Mouse (Mus musculus) lung, embryonic 15.5 days (tissue): ENCODE measurements around the gene Pld6. TPM values are rescaled to one million over a fixed set of nuclear protein-coding genes. Genes with fewer than 3 reads are reported as not detected.

ENCODE experiments used
- ATAC-seq: fragments of 200-750 bp; cut with Nextera tagmentation; 2 replicates; pipeline ENCODE4 v1.8.0; 2017; ENCODE audit warnings: moderate number of reproducible peaks, borderline replicate concordance; ENCODE audit not compliant: low FRiP score, low TSS enrichment; ENCODE audit errors: extremely low read depth
- H3K27ac ChIP-seq: fragments of 300-500 bp; sonication (generic); 2 replicates; pipeline ENCODE4 v1.5.1; 2015; ENCODE audit warnings: moderate library complexity, mild to moderate bottlenecking, inconsistent platforms
- H3K27me3 ChIP-seq: fragments of 300-500 bp; sonication (generic); 2 replicates; pipeline ENCODE4 v1.6.1; 2015; ENCODE audit warnings: inconsistent platforms
- H3K36me3 ChIP-seq: fragments of 300-500 bp; sonication (generic); 2 replicates; pipeline ENCODE4 v1.6.1; 2015; ENCODE audit warnings: inconsistent platforms
- H3K4me1 ChIP-seq: fragments of 300-500 bp; sonication (generic); 2 replicates; pipeline ENCODE4 v1.6.1; 2015; ENCODE audit warnings: inconsistent platforms
- H3K4me2 ChIP-seq: fragments of 300-500 bp; sonication (generic); 2 replicates; pipeline ENCODE4 v1.6.1; 2015; ENCODE audit warnings: inconsistent platforms, mild to moderate bottlenecking, moderate library complexity
- H3K4me3 ChIP-seq: fragments of 300-500 bp; sonication (generic); 2 replicates; pipeline ENCODE4 v1.5.1; 2015; ENCODE audit warnings: mild to moderate bottlenecking, inconsistent platforms
- H3K9ac ChIP-seq: fragments of 300-500 bp; sonication (generic); 2 replicates; pipeline ENCODE4 v1.6.1; 2015; ENCODE audit warnings: inconsistent platforms
- H3K9me3 ChIP-seq: fragments of 300-500 bp; sonication (generic); 2 replicates; pipeline ENCODE4 v1.6.1; 2016; ENCODE audit warnings: inconsistent platforms
- WGBS: fragments of 180-500 bp; shearing (Covaris S2); methylation state at CpG from one replicate; pipeline ENCODE4 v1.1.7; 2015; 5-methylcytosine and 5-hydroxymethylcytosine counted together
- polyA plus RNA-seq: library from polyadenylated mRNA; unstranded; fragments of >200 nt; fragmentation: Nextera tagmentation; extraction: Ambion mirVana; gene quantifications from 2 replicates; pipeline ENCODE4 v1.2.1, GENCODE M21; 2015

The Pld6 gene
- 5.8 and 6.2 TPM in 2 replicates for polyA plus RNA-seq

DNA sequence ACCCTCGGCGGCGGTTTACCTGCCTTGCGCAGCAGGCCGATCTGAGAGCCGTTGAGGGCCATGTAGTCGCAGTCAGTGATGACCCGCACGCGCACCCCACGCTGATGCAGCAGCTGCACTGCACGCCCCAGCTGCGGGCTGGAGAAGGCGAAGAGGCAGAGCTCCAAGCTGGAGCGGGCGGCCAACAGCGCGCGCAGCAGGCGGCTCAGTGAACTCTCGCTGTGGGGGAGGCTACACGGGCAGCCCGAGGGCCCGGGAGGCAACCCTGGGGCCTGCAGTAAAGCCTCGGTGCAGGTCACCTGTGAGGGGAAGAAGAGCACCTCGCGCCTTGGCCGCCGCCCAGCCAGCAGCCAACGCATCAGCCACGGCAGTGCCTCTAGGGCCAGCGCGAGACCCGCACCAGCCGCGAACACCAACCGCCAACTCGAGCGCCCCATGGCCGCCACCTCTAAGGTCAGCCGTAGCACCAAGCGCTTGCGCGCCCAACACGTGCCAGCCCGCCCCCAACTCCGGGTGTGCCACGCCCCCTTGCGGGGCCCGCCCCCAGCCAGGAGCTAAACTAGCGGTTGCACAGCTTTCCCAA lies at the start of gene Pld6:
Pld6 (minus strand) TSS at position 447 of the 583 bp plus-strand sequence.
- Histone ChIP-seq H3K36me3 (peaks cover 10% of the 10 kb centered on the region), H3K4me1 (peaks cover 21% of the 10 kb centered on the region), H3K27ac (peak within 1 kb of the TSS; percentile 42), H3K27me3 (no peaks in the 10 kb centered on the region), H3K9me3 (no peaks in the 10 kb centered on the region), H3K4me2 (peak within 1 kb of the TSS; percentile 93), H3K4me3 (peak within 1 kb of the TSS; percentile 42), H3K9ac (peak within 1 kb of the TSS; percentile 47)
- 2% methylated on average over 49 of the region's 51 CpGs for WGBS
- peak; percentile 68 for ATAC-seq

GRCm38 (mm10) chr11:59821625-59822024 lies 34.2 kb upstream of the Pld6 start:
- Histone ChIP-seq H3K27me3 (no peaks in the 10 kb centered on the region), H3K4me1 (no peaks in the 10 kb centered on the region), H3K27ac (no peak overlapping the region), H3K9me3 (no peaks in the 10 kb centered on the region), H3K4me2 (no peak overlapping the region), H3K4me3 (no peak overlapping the region), H3K9ac (no peak overlapping the region), H3K36me3 (peaks cover 95% of the 10 kb centered on the region)
- WGBS, result 87% methylated on average over 3 of the region's 3 CpGs
- ATAC-seq, result no peak

- no peaks in the 10 kb centered on the region for H3K9me3 ChIP-seq
- H3K4me1 ChIP-seq, result no peaks in the 10 kb centered on the region
- H3K27ac ChIP-seq, result no peak overlapping the region
- H3K4me3 ChIP-seq, result no peak overlapping the region
- peaks cover 67% of the 10 kb centered on the region for H3K36me3 ChIP-seq
- ATAC-seq, result no peak
- no peaks in the 10 kb centered on the region for H3K27me3 ChIP-seq
- WGBS, result 92% methylated on average over 3 of the region's 3 CpGs
- no peak overlapping the region for H3K9ac ChIP-seq
- H3K4me2 ChIP-seq, result no peak overlapping the region
Measured at GRCm38 (mm10) chr11:59817916-59818315, 30.5 kb upstream of the Pld6 start.

DNA sequence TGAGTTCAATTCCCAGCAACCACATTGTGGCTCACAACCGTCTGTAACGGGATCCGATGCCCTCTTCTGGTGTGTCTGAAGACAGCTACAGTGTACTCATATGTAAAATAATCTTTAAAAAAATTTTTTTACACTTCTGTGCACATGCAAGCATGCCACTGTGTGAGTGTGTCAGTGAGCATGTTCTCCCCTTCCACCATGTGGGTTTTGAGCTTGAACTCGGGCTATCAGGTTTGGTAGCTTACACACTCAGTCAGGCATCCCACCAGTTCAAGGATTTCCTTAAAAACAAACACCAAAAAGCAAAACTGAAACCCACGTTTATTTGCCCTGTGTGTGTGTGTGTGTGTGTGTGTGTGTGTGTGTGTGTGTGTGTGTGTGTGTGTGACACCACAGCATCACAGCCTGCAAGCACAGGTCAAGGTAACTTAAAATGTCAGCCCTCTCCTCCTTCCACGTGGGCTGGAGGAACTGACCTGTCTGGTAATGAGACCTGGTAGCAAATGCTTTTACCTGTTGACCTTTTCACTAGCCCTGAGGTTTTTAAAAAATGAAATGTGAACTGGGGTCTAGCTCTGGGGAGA lies 28.1 kb upstream of the Pld6 start:
- Histone ChIP-seq H3K27me3 (no peaks in the 10 kb centered on the region), H3K4me3 (no peak overlapping the region), H3K9me3 (no peaks in the 10 kb centered on the region), H3K4me2 (no peak overlapping the region), H3K9ac (no peak overlapping the region), H3K36me3 (peaks cover 48% of the 10 kb centered on the region), H3K4me1 (peaks cover 4% of the 10 kb centered on the region; the same call in 1 of the 2 replicates), H3K27ac (no peak overlapping the region)
- 80% methylated on average over 6 of the region's 6 CpGs for WGBS
- ATAC-seq, result no peak

DNA sequence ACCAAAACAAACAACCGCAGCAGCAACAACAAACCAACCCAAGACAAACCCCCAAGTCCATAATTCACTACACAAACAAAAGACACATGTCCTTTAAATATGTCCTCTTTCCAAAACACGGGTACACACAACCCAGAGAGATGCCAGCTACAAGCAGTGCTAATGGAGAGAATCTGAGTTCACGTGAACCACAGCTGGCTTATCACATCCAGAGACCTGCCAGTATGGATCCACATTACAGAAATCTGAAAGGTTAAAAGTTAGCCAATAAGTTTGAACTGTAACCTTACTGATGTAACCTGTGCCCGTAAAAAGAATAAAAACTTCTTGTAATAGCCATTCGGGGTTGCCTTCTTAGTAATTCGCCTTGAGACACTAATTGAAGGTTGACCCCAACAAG lies 27.5 kb upstream of the Pld6 start:
- ATAC-seq, result no peak
- Histone ChIP-seq H3K27ac (no peak overlapping the region), H3K27me3 (no peaks in the 10 kb centered on the region), H3K9ac (no peak overlapping the region), H3K4me3 (no peak overlapping the region), H3K4me1 (peaks cover 5% of the 10 kb centered on the region; the same call in 1 of the 2 replicates), H3K4me2 (no peak overlapping the region), H3K9me3 (no peaks in the 10 kb centered on the region), H3K36me3 (peaks cover 43% of the 10 kb centered on the region)
- 84% methylated on average over 6 of the region's 6 CpGs for WGBS

DNA sequence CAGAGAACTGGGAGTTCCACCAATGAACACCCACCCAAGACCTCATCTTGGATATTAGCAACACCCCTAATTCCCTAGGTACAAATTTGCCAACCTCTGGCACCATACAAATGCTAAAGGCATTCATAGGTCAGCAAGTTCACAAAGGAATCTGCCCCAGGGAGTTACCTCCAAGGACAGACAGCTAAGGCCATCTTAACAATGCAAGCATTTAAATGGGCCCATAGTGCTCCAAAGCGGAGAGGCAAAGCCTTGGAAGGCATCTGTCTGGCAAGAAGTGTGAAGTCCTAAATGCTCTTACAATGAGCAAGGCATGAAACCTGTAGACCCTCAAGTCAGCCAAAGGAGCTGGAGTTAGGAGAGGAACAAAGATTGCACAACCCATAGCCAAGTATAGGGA lies 26.9 kb upstream of the Pld6 start:
- no peak overlapping the region for H3K9ac ChIP-seq
- no peak overlapping the region for H3K4me3 ChIP-seq
- no peaks in the 10 kb centered on the region for H3K9me3 ChIP-seq
- WGBS, result 93% methylated on average over 1 of the region's 1 CpGs
- peaks cover 5% of the 10 kb centered on the region; the same call in 1 of the 2 replicates for H3K4me1 ChIP-seq
- no peak overlapping the region for H3K27ac ChIP-seq
- H3K4me2 ChIP-seq, result no peak overlapping the region
- H3K27me3 ChIP-seq, result no peaks in the 10 kb centered on the region
- H3K36me3 ChIP-seq, result peaks cover 36% of the 10 kb centered on the region
- ATAC-seq, result no peak

- Histone ChIP-seq H3K4me2 (no peak overlapping the region), H3K9me3 (no peaks in the 10 kb centered on the region)
- 62% methylated on average over 3 of the region's 3 CpGs for WGBS
Measured at GRCm38 (mm10) chr11:59813276-59813675, 25.8 kb upstream of the Pld6 start.

DNA sequence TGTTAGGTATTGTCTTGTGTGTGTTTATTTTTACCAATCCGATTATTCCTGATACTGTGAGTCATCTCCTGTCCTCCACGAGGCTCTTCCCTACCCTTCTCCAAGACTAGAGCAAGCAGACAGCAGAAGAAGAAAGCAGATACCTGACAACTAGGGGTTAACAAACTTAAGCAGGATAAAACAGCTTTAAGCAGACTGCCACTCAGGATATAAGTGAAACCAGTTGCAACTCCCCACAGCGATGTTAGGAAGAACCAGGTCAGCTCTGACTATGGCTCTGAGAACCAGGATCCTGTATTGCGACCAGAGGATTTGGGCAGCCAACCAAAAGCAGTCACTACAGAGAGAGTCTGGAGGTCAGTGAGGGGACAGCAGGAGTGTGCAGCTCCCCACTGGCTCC lies 23.8 kb upstream of the Pld6 start:
- no peaks in the 10 kb centered on the region for H3K27me3 ChIP-seq
- H3K4me3 ChIP-seq, result no peak overlapping the region
- no peak overlapping the region for H3K4me2 ChIP-seq
- no peak overlapping the region for H3K27ac ChIP-seq
- no peak for ATAC-seq
- no peaks in the 10 kb centered on the region for H3K9me3 ChIP-seq
- peaks cover 22% of the 10 kb centered on the region for H3K36me3 ChIP-seq
- peaks cover 18% of the 10 kb centered on the region for H3K4me1 ChIP-seq
- no peak overlapping the region for H3K9ac ChIP-seq
- WGBS, result 44% methylated on average over 4 of the region's 4 CpGs

More at GRCm38 (mm10) chr11:59813276-59813675, 25.8 kb upstream of the Pld6 start:
- no peaks in the 10 kb centered on the region for H3K27me3 ChIP-seq
- no peak overlapping the region for H3K9ac ChIP-seq
- peaks cover 26% of the 10 kb centered on the region for H3K36me3 ChIP-seq
- ATAC-seq, result no peak
- peaks cover 15% of the 10 kb centered on the region for H3K4me1 ChIP-seq
- H3K4me3 ChIP-seq, result no peak overlapping the region
- no peak overlapping the region for H3K27ac ChIP-seq

DNA sequence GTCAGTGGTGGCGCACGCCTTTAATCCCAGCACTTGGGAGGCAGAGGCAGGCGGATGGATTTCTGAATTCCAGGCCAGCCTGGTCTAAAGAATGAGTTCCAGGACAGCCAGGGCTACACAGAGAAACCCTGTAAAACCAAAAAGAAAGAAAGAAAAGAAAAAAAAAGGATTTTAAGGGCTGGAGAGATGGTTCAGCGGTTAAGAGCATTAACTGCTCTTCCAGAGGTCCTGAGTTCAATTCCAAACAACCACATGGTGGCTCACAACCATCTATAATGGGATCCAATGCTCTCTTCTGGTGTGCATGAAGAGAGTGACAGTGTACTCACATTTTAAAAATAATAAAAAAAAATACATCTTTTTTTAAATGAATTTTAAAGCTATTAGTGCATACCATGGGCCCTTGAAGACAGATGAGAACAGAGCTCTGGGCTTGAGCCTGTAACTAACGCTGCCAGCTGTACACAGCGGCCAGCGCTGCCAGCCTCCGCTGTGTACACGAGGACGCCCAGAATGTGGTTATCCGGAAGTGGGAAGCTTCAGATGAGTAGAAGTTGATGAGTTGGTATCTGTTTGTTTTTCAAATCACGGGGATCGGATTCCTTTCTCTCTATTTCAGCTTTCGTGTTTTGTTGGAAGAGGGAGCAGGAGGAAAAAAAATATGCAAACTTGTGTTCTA lies 23.2 kb upstream of the Pld6 start:
- Histone ChIP-seq H3K27ac (peak overlapping the region; percentile 99), H3K9me3 (no peaks in the 10 kb centered on the region), H3K4me3 (peak overlapping the region; percentile 91), H3K27me3 (no peaks in the 10 kb centered on the region), H3K36me3 (peaks cover 17% of the 10 kb centered on the region), H3K4me2 (peak overlapping the region; percentile 92), H3K9ac (peak overlapping the region; percentile 97), H3K4me1 (peaks cover 18% of the 10 kb centered on the region)
- ATAC-seq, result no peak
- WGBS, result 46% methylated on average over 14 of the region's 14 CpGs

DNA sequence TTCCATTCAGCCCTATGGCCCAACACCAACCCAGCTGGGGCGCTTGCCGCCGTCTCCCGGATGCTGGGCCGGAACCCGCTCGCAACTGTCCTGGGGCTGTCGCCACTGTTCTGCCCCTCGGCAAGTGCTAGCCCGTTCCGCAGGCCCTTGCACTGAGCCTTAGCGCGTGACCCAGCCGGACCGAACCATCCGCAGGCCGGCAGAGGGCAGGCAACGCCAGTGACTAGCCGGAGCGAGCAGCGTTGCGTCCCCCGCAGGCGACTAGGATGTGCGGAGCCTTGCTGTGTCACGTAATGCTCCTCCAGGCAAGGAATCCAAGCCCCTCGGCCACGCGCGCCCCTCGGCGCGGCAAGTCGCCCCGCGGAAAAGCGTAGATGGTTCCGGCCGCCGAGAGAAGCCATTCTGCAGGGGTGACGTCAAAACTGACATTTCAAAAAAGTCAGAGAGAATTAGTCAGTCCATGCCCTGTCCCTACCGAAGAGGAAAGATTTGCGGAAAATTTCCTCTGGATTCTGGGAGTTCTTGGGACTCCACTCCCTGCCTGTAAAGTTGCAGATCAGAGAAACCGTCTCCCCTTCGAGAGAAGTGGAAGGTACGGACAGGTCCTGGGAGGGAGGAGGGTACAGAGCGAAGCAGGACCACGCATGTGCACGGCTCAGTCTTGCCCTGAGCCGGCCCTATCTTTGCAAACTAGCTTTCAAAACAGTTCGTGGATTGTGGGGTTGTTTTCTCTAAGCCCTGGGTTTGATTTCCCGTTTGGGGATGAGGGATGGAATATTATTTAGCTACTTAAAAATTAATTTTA lies 22.4 kb upstream of the Pld6 start, which contains the start of gene Flcn:
Flcn (minus strand) TSS at position 347 of the 805 bp plus-strand sequence.
- peak within 1 kb of the TSS; percentile 99 for H3K27ac ChIP-seq
- H3K27me3 ChIP-seq, result no peaks in the 10 kb centered on the region
- H3K4me3 ChIP-seq, result peak within 1 kb of the TSS; percentile 91
- H3K36me3 ChIP-seq, result peaks cover 17% of the 10 kb centered on the region
- peak; percentile 90 for ATAC-seq
- H3K4me2 ChIP-seq, result peak within 1 kb of the TSS; percentile 92
- peaks cover 18% of the 10 kb centered on the region for H3K4me1 ChIP-seq
- WGBS, result under 1% methylated on average over 52 of the region's 52 CpGs
- H3K9me3 ChIP-seq, result no peaks in the 10 kb centered on the region
- peak within 1 kb of the TSS; percentile 97 for H3K9ac ChIP-seq

DNA sequence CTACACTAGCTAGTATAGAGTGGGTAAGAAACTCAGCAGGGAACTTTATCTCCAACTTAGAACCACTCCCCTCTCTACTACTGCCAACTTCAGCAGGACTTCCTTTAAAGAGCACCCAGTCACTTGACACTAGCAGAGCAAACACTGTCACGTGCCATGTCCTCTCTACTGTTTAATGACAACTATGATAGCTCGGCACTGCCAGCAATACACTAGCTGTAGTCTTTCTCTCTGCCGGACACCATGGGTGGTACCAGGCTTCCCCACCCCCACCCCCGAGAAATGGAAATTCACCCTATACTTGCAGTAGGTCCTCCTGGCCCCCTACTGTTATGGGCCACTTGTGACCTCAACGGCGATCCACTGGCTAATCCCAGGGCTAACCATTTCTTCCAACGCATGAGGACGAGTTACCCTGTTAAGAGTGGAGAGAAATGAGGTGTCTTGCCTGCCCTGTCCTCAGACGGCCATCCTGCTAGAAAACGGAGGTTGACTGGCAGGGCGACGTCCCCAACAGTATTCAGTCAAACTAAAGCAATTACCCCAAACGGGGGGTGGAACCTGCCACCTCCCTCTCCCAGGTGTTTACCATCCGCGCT lies 21.7 kb upstream of the Pld6 start:
- peak overlapping the region; percentile 99 for H3K27ac ChIP-seq
- peak; percentile 69 for ATAC-seq
- under 1% methylated on average over 15 of the region's 15 CpGs for WGBS
- H3K4me1 ChIP-seq, result peaks cover 18% of the 10 kb centered on the region
- H3K4me3 ChIP-seq, result peak overlapping the region; percentile 91
- H3K4me2 ChIP-seq, result peak overlapping the region; percentile 92
- H3K9ac ChIP-seq, result peak overlapping the region; percentile 97
- H3K36me3 ChIP-seq, result peaks cover 24% of the 10 kb centered on the region
- H3K9me3 ChIP-seq, result no peaks in the 10 kb centered on the region
- H3K27me3 ChIP-seq, result no peaks in the 10 kb centered on the region
